Mouse (Mus musculus): ENCODE measurements around the gene Gls2. TPM values are rescaled to one million over a fixed set of nuclear protein-coding genes. Genes with fewer than 3 reads are reported as not detected.

Gls2 gene
- polyA plus RNA-seq, 1 experiment: 1.1 TPM

- TF ChIP-seq CTCF (IDR thresholded peaks at IDR 0.05; ENCODE audit: borderline replicate concordance, insufficient read depth, low read length): no peak
- TF ChIP-seq POLR2A (IDR thresholded peaks at IDR 0.05; ENCODE audit: low read depth, low read length): no peak
- Histone ChIP-seq H3K27ac (ENCODE audit: insufficient read depth, low read length) (no peak overlapping the region), H3K4me1 (ENCODE audit: control insufficient read depth, insufficient read depth, low read length) (no peaks in the 10 kb centered on the region), H3K4me3 (ENCODE audit: insufficient read depth, low read length) (no peak overlapping the region)
Measured at GRCm38 (mm10) chr10:128244121-128244520, 49.9 kb downstream of the Gls2 start.

- Histone ChIP-seq H3K4me3 (ENCODE audit: insufficient read depth, low read length) (no peak overlapping the region), H3K4me1 (ENCODE audit: control insufficient read depth, insufficient read depth, low read length) (no peaks in the 10 kb centered on the region), H3K27ac (ENCODE audit: insufficient read depth, low read length) (no peak overlapping the region)
- TF ChIP-seq CTCF (IDR thresholded peaks at IDR 0.05; ENCODE audit: borderline replicate concordance, insufficient read depth, low read length) (no peak), POLR2A (IDR thresholded peaks at IDR 0.05; ENCODE audit: low read depth, low read length) (no peak)
Measured at GRCm38 (mm10) chr10:128247020-128247732, 52.9 kb downstream of the Gls2 start.

DNA sequence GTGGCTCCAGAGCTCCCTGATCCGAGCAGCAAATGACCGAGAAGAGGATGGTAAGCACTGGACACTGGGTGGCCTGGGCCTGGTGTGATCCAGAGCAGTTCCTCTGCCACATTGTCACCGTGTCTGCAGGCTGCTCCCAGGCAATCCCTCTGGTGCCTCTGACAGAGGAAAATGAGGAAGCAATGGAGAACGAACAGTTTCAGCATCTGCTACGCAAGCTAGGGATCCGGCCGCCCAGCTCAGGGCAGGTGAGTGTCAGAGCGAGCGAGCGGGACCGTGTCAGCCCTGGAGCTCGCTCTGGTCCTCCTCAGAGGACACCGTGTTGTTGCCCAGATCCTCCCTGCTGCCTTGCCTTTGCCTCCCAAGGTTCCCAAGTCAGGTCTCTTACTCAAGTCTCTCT, 56.3 kb downstream of the Gls2 start:
- H3K4me1 ChIP-seq (ENCODE audit: control insufficient read depth, insufficient read depth, low read length): peaks cover 4% of the 10 kb centered on the region; the same call in 1 of the 2 replicates
- H3K27ac ChIP-seq (ENCODE audit: insufficient read depth, low read length): no peak overlapping the region
- no peak overlapping the region for H3K4me3 ChIP-seq (ENCODE audit: insufficient read depth, low read length)
- TF ChIP-seq CTCF (IDR thresholded peaks at IDR 0.05; ENCODE audit: borderline replicate concordance, insufficient read depth, low read length) (no peak), POLR2A (IDR thresholded peaks at IDR 0.05; ENCODE audit: low read depth, low read length) (no peak)

GRCm38 (mm10) chr10:128253677-128254255, 59.5 kb downstream of the Gls2 start, which contains the start of gene Apon:
Gene Apon (plus strand): TSS chr10:128254096.
- H3K27ac ChIP-seq (ENCODE audit: insufficient read depth, low read length): no peak within 1 kb of the TSS
- TF ChIP-seq CTCF (IDR thresholded peaks at IDR 0.05; ENCODE audit: borderline replicate concordance, insufficient read depth, low read length): no peak
- TF ChIP-seq POLR2A (IDR thresholded peaks at IDR 0.05; ENCODE audit: low read depth, low read length): no peak
- peaks cover 4% of the 10 kb centered on the region; the same call in 1 of the 2 replicates for H3K4me1 ChIP-seq (ENCODE audit: control insufficient read depth, insufficient read depth, low read length)
- H3K4me3 ChIP-seq (ENCODE audit: insufficient read depth, low read length): no peak within 1 kb of the TSS

DNA sequence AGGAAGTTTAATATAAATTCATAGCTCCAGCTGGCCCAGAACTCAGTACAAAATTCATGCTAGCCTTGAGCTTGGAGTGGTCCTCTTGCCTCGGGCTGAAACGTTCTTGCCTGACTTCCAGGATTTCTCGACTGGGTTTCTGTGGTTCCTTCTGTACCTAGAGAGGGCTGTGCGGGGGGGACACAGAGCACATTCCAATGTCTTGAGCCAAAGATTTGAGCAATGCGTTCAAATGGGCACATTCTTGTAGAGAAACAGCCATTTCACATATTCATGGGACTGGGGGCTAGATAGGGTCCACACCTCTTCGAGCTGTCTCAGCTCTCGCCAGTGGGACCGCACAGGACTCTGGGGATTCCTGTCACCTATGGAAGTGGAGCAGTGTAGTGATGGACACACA, 61.7 kb downstream of the Gls2 start:
- peaks cover 4% of the 10 kb centered on the region; the same call in 1 of the 2 replicates for H3K4me1 ChIP-seq (ENCODE audit: control insufficient read depth, insufficient read depth, low read length)
- H3K27ac ChIP-seq (ENCODE audit: insufficient read depth, low read length): no peak overlapping the region
- TF ChIP-seq CTCF (IDR thresholded peaks at IDR 0.05; ENCODE audit: borderline replicate concordance, insufficient read depth, low read length) (no peak), POLR2A (IDR thresholded peaks at IDR 0.05; ENCODE audit: low read depth, low read length) (no peak)
- no peak overlapping the region for H3K4me3 ChIP-seq (ENCODE audit: insufficient read depth, low read length)

DNA sequence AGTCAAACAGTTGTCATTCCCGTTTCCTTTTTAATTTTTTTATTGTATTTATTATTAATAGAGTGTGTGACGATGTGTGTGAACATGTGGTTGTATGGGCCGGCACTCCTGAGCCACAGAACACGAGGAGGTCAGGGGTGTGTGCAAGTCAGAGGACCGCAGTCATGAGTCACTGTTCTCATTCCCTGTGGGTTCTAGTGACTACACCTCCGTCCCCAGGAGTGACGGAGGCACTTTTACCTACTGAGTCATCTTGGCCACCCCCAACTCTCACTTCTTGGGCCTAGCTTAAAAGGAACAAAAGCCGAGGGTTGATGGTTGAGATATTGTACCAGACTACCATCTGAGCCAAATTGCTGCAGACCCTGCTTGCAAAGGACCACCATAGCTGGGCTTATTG, 62.1 kb downstream of the Gls2 start:
- Histone ChIP-seq H3K27ac (ENCODE audit: insufficient read depth, low read length) (no peak overlapping the region), H3K4me3 (ENCODE audit: insufficient read depth, low read length) (no peak overlapping the region), H3K4me1 (ENCODE audit: control insufficient read depth, insufficient read depth, low read length) (peaks cover 4% of the 10 kb centered on the region; the same call in 1 of the 2 replicates)
- TF ChIP-seq CTCF (IDR thresholded peaks at IDR 0.05; ENCODE audit: borderline replicate concordance, insufficient read depth, low read length) (no peak), POLR2A (IDR thresholded peaks at IDR 0.05; ENCODE audit: low read depth, low read length) (no peak)

DNA sequence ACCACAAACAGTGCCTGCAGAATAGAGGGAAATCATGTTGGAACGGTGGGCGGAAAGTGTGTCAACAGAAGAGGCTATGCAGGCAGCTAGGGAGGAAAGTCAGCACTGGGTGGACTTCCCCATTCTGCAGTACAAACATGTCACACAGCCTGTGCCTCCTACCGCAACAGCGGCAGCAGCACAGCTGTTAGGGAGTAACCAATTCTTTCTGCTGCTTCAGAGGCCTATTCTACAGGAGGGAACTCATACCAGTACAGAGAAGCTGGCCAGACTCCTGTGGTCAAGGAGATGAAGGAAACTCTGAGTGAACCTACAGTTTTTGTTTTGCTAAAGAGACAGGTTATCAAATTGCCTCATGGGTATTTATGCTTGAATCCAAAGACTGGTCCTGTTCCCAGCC, 64.7 kb downstream of the Gls2 start:
- Histone ChIP-seq H3K4me3 (ENCODE audit: insufficient read depth, low read length) (no peak overlapping the region), H3K27ac (ENCODE audit: insufficient read depth, low read length) (no peak overlapping the region), H3K4me1 (ENCODE audit: control insufficient read depth, insufficient read depth, low read length) (peaks cover under 1% of the 10 kb centered on the region; the same call in 1 of the 2 replicates)
- no peak for TF ChIP-seq POLR2A (IDR thresholded peaks at IDR 0.05; ENCODE audit: low read depth, low read length)
- no peak for TF ChIP-seq CTCF (IDR thresholded peaks at IDR 0.05; ENCODE audit: borderline replicate concordance, insufficient read depth, low read length)

Other genes with a start within 250 kb of the Gls2 start
- not detected in 2 replicates for gene Hsd17b6, start 186.8 kb upstream of the Gls2 start, polyA plus RNA-seq (2011; ENCODE audit: insufficient read length, low read depth, missing spikeins)
- 21.8 and 30.9 TPM in 2 replicates for gene Prim1, start 179.3 kb upstream of the Gls2 start, polyA plus RNA-seq (2011; ENCODE audit: insufficient read length, low read depth, missing spikeins)
- 887 and 940 TPM in 2 replicates for gene Naca, start 158.9 kb upstream of the Gls2 start, polyA plus RNA-seq (2011; ENCODE audit: insufficient read length, low read depth, missing spikeins)
- gene Ptges3, start 135.5 kb upstream of the Gls2 start, polyA plus RNA-seq (2011; ENCODE audit: insufficient read length, low read depth, missing spikeins): 270 and 308 TPM in 2 replicates
- 979 and 1,112 TPM in 2 replicates for gene Atp5b, start 111.2 kb upstream of the Gls2 start, polyA plus RNA-seq (2011; ENCODE audit: insufficient read length, low read depth, missing spikeins)
- gene Baz2a, start 102.9 kb upstream of the Gls2 start, polyA plus RNA-seq (2011; ENCODE audit: insufficient read length, low read depth, missing spikeins): 32.4 and 36.8 TPM in 2 replicates
- 167 and 198 TPM in 2 replicates for gene Rbms2, start 14.2 kb upstream of the Gls2 start, polyA plus RNA-seq (2011; ENCODE audit: insufficient read length, low read depth, missing spikeins)
- gene Spryd4, start 17.4 kb downstream of the Gls2 start, polyA plus RNA-seq (2011; ENCODE audit: insufficient read length, low read depth, missing spikeins): 14.5 and 17.6 TPM in 2 replicates
- gene Mip, start 31.4 kb downstream of the Gls2 start, polyA plus RNA-seq (2011; ENCODE audit: insufficient read length, low read depth, missing spikeins): not detected in 2 replicates
- gene Timeless, start 37.6 kb downstream of the Gls2 start, polyA plus RNA-seq (2011; ENCODE audit: insufficient read length, low read depth, missing spikeins): 9.7 and 18.9 TPM in 2 replicates
- gene Apon, start 59.6 kb downstream of the Gls2 start, polyA plus RNA-seq (2011; ENCODE audit: insufficient read length, low read depth, missing spikeins): 0.30 TPM in 1 of 2 replicates, not detected in the other
- gene Apof, start 74.2 kb downstream of the Gls2 start, polyA plus RNA-seq (2011; ENCODE audit: insufficient read length, low read depth, missing spikeins): not detected in 2 replicates
- gene Stat2, start 76.1 kb downstream of the Gls2 start, polyA plus RNA-seq (2011; ENCODE audit: insufficient read length, low read depth, missing spikeins): 34.5 and 35.0 TPM in 2 replicates
- gene Il23a, start 104.3 kb downstream of the Gls2 start, polyA plus RNA-seq (2011; ENCODE audit: insufficient read length, low read depth, missing spikeins): 0.42 TPM in 1 of 2 replicates, not detected in the other
- gene Pan2, start 108.9 kb downstream of the Gls2 start, polyA plus RNA-seq (2011; ENCODE audit: insufficient read length, low read depth, missing spikeins): 10.2 and 14.2 TPM in 2 replicates
- 121 and 145 TPM in 2 replicates for gene Cnpy2, start 128.0 kb downstream of the Gls2 start, polyA plus RNA-seq (2011; ENCODE audit: insufficient read length, low read depth, missing spikeins)
- 204 and 207 TPM in 2 replicates for gene Cs, start 143.3 kb downstream of the Gls2 start, polyA plus RNA-seq (2011; ENCODE audit: insufficient read length, low read depth, missing spikeins)
- gene Coq10a, start 174.5 kb downstream of the Gls2 start, polyA plus RNA-seq (2011; ENCODE audit: insufficient read length, low read depth, missing spikeins): 20.5 and 24.6 TPM in 2 replicates
- 59.1 and 63.1 TPM in 2 replicates for gene Ankrd52, start 182.7 kb downstream of the Gls2 start, polyA plus RNA-seq (2011; ENCODE audit: insufficient read length, low read depth, missing spikeins)
- gene Slc39a5, start 206.8 kb downstream of the Gls2 start, polyA plus RNA-seq (2011; ENCODE audit: insufficient read length, low read depth, missing spikeins): not detected in 2 replicates
- 42.0 and 44.9 TPM in 2 replicates for gene Nabp2, start 217.0 kb downstream of the Gls2 start, polyA plus RNA-seq (2011; ENCODE audit: insufficient read length, low read depth, missing spikeins)
- gene Rnf41, start 217.2 kb downstream of the Gls2 start, polyA plus RNA-seq (2011; ENCODE audit: insufficient read length, low read depth, missing spikeins): 42.1 and 45.6 TPM in 2 replicates